Mouse (Mus musculus): ENCODE data around the gene Gtf2ird1. TPM values are rescaled to one million over a fixed set of nuclear protein-coding genes. Genes with fewer than 3 reads are reported as not detected.

Gene Gtf2ird1
- polyA plus RNA-seq, 1 experiment from 2014 or later, result 141 TPM

DNA sequence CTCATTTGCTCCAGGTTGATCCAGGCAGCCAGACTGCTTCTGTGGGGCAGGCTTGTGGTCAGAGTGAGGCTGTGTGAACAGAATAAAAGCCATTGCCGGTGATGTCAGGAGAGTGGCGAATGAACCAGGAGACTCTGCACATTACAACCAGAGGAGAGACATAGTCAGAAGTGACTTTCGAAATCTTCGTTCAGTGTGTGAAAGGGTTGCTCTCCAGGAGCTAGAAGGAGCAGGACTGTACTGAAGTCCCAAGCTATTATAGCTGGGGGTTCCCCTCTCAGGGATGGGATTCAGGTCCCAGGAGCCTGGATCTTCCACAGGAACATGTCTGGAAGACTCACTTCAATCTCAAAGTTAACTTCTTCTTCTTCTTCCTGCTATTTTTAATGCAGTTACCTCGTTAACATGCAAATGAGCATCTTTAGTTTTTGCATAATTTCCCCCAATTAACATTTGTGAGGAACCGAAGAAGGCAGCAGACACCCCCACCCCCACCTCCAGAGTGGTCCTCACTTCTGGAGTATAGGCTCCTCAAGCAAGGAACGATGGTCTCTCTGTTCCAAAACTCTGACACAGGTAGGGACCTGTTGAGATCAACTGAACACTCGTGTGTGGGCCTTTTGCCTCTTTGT lies 14.1 kb upstream of the Gtf2ird1 start:
- WGBS, result 79% methylated on average over 8 of the region's 8 CpGs
- Histone ChIP-seq H3K9ac (no peak overlapping the region), H3K36me3 (no peaks in the 10 kb centered on the region), H3K4me3 (no peak overlapping the region), H3K9me3 (peaks cover 7% of the 10 kb centered on the region; the same call in 1 of the 2 replicates), H3K27me3 (no peaks in the 10 kb centered on the region), H3K27ac (no peak overlapping the region), H3K4me1 (peaks cover 13% of the 10 kb centered on the region), H3K4me2 (replicated peaks) (no peak overlapping the region)
- no peak for ATAC-seq (ENCODE audit: low FRiP score, low read depth)

DNA sequence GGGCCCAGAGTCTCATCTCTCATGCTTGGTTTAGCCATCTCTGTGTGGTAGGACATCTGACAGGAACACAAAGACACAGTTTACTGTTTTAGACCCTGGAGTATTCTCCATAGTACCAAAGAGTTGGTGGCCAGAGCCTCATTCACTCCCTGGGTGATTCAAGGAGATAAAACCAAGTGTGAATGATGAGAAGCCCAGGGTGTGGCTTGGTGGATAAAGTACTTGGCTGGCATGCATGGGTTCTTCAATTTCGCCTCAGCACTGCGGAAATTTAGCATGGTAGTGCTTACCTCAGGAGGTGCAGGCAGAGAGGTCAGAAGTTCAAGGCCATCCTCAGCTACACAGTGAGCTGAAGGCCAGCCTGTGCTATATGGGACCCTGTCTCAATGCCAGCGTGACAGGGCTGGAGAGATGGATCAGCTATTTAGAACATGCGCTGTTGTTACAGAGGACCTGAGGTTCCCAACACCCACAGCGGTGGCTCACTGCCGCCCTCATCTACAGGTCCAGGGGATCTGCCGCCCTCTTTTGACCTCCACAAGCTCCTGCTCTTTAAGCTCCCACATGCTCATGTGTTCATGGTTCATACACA lies 13.1 kb upstream of the Gtf2ird1 start:
- H3K4me1 ChIP-seq, result peaks cover 13% of the 10 kb centered on the region
- H3K9ac ChIP-seq, result no peak overlapping the region
- no peak overlapping the region for H3K4me3 ChIP-seq
- 87% methylated on average over 7 of the region's 7 CpGs for WGBS
- no peak overlapping the region for H3K27ac ChIP-seq
- ATAC-seq (ENCODE audit: low FRiP score, low read depth), result no peak
- H3K27me3 ChIP-seq, result no peaks in the 10 kb centered on the region
- no peaks in the 10 kb centered on the region for H3K36me3 ChIP-seq
- no peak overlapping the region for H3K4me2 ChIP-seq (replicated peaks)
- no peaks in the 10 kb centered on the region for H3K9me3 ChIP-seq

DNA sequence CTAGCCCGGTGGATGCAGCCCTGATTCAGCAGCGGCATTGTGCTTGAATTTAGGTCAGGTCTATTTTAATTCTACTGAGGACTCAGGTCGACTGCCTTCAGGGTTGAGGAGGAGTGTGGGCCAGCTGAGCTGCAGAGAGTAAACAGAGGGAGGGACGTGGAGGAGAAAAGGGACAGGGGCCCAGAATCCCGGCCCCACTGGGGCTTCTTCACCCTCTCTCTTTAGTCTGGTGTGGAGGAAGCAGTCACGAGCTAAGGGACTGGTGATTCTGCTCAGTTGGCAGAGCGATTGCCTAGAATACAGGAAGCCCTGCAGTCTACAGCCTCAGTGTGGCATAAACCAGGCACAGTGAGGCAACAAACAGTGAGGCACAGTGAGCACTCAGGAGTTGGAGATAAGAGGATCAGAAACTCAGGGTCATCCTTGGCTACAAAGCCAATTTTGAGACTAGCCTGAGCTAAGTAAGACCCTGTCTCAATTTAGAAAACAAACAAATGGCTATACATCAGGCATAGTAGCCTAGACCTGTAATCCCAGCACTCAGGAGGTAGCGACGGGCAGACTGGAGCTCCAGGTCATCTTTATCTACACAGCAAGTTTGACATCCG lies 11.7 kb upstream of the Gtf2ird1 start:
- Histone ChIP-seq H3K4me3 (no peak overlapping the region), H3K9ac (no peak overlapping the region), H3K4me1 (peaks cover 13% of the 10 kb centered on the region), H3K9me3 (no peaks in the 10 kb centered on the region), H3K36me3 (no peaks in the 10 kb centered on the region), H3K27me3 (no peaks in the 10 kb centered on the region), H3K4me2 (replicated peaks) (no peak overlapping the region), H3K27ac (no peak overlapping the region)
- WGBS, result 75% methylated on average over 10 of the region's 10 CpGs
- ATAC-seq (ENCODE audit: low FRiP score, low read depth), result no peak

DNA sequence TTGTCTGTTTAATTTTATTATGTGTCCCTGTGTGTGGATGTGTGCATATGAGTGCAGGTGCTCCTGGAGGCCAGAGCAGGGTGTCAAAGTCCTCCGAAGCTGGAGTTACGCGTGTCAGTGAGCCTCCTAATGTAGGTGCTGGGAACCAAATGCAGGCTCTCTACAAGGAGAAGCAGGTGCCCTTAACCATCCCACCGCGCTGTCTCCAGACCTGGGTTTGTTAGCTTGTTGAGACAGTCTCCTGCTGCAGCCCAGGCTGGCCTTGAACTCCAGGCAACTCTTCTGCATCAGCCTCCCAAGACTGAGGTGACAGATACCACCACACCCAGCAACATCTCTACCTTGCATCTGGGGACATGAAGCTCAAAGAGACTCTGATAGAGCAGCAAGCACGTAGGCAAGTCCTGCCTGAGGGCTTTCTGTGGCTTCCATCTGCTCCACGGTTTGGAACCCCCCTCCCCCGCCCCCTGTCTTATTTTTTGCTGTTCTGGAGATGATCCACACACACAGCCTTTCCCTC lies 10.6 kb upstream of the Gtf2ird1 start:
- Histone ChIP-seq H3K4me1 (peaks cover 13% of the 10 kb centered on the region), H3K9ac (no peak overlapping the region), H3K4me2 (replicated peaks) (no peak overlapping the region), H3K27me3 (no peaks in the 10 kb centered on the region), H3K9me3 (no peaks in the 10 kb centered on the region), H3K36me3 (no peaks in the 10 kb centered on the region), H3K27ac (peak overlapping the region; percentile 33; the same call in 1 of the 2 replicates), H3K4me3 (no peak overlapping the region)
- ATAC-seq (ENCODE audit: low FRiP score, low read depth), result no peak
- WGBS, result 46% methylated on average over 8 of the region's 8 CpGs

DNA sequence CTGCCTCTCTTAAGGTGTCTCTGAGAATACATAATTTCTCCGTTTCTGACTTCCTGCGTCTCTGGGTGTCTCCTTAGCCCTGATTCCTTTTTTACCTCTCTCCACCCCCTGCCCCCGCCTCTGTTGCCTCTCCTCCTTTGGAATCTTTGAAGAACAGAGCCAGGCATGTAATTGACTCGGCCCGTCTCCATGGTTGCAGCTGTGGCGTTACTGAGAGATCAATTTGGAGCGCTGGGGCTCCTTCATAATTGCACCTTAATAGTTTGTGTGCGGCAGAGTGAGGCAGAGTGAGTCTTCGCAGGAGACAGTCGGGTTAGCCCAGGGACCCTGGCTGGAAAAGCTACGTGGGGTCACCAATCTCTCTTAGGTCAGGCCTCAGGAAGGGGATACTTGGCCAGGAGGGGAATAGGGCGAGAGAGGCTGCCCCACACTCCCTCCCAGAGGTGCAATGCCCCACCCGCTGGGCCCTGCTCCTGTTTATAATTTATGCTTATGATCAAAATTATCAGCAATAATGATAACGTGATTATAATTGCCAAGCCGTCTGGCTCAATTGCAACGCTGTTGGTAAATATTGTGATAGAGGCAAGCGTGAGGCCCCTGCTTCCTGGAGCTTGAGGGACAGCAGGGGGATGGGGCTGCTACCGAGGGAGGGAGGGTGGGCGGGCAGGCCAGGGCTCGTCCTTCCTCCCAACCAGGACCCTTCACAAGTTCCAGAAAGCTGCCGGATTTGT lies 9.9 kb upstream of the Gtf2ird1 start:
- Histone ChIP-seq H3K4me2 (replicated peaks) (peak overlapping the region; percentile 30), H3K9ac (0 out of 2 replicates have a peak overlapping the region, but pooled peaks have one; percentile 13), H3K27ac (no peak overlapping the region), H3K9me3 (no peaks in the 10 kb centered on the region), H3K4me1 (peaks cover 13% of the 10 kb centered on the region), H3K4me3 (no peak overlapping the region), H3K36me3 (no peaks in the 10 kb centered on the region), H3K27me3 (no peaks in the 10 kb centered on the region)
- WGBS, result 20% methylated on average over 21 of the region's 21 CpGs
- no peak for ATAC-seq (ENCODE audit: low FRiP score, low read depth)

DNA sequence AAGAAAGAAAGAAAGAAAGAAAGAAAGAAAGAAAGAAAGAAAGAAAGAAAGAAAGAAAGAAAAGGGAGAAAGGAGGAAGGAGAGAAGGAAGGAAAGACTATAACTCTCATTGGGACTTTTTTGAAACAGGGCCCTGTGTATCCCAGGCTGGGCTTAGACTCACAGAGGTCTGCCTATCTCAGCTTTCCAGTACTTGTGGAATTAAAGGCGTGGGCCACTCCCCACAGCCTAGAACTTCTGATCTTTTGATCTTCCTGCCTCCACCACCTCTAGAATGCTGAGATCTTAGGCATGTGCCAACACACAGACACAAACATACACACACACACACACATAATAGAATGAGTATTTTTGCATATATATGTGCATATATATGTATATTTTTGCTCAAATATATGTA lies 8.7 kb upstream of the Gtf2ird1 start:
- no peak overlapping the region for H3K4me2 ChIP-seq (replicated peaks)
- H3K4me3 ChIP-seq, result no peak overlapping the region
- no peak overlapping the region for H3K27ac ChIP-seq
- no peaks in the 10 kb centered on the region for H3K36me3 ChIP-seq
- H3K9me3 ChIP-seq, result no peaks in the 10 kb centered on the region
- peaks cover 13% of the 10 kb centered on the region for H3K4me1 ChIP-seq
- no peaks in the 10 kb centered on the region for H3K27me3 ChIP-seq
- WGBS, result 86% methylated on average over 1 of the region's 1 CpGs
- no peak overlapping the region for H3K9ac ChIP-seq
- ATAC-seq (ENCODE audit: low FRiP score, low read depth), result no peak

DNA sequence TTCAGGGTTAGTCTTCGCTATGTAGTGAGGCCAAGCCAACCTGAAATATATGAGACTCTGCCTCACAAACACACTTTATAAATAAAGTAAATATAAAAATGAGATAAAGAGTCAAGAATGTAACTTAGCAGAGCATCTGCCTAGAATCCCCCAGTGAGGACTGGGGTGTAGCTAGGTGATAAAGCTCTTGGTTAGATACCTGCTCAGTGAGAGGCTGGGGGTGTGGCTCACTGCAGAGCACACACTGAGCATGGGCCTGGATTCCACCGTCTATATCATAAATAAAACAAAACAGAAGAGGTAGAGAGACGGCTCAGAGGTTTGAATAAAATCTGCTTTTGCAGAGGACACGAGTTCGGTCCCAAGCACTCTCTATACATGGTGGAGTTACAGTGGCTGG lies 7.7 kb upstream of the Gtf2ird1 start:
- Histone ChIP-seq H3K4me3 (no peak overlapping the region), H3K27me3 (no peaks in the 10 kb centered on the region), H3K4me2 (replicated peaks) (no peak overlapping the region), H3K27ac (no peak overlapping the region), H3K9ac (no peak overlapping the region), H3K4me1 (peaks cover 13% of the 10 kb centered on the region), H3K9me3 (no peaks in the 10 kb centered on the region), H3K36me3 (no peaks in the 10 kb centered on the region)
- WGBS, result 87% methylated on average over 5 of the region's 5 CpGs
- ATAC-seq (ENCODE audit: low FRiP score, low read depth), result no peak

DNA sequence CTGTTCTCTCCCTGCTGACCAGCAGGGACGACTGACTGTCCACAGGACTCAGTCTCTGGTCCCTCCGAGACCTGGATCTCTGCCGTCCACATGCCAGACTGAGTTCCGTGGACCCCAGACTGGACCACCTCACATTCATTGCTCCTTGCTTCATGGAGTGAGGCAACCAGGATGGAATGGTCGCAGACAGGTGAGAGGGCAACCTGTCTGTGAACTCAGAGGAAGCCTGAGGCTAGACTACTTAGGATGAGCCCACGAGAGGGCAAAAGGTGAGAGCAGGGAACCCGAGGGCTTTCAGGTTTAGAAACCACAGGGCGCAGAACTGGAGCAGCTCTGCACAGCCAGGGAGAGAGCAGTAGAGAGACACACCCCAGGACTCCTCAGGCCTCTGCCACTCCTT lies 6.2 kb upstream of the Gtf2ird1 start:
- Histone ChIP-seq H3K36me3 (no peaks in the 10 kb centered on the region), H3K4me2 (replicated peaks) (no peak overlapping the region), H3K27me3 (no peaks in the 10 kb centered on the region), H3K27ac (no peak overlapping the region), H3K4me3 (no peak overlapping the region), H3K9me3 (no peaks in the 10 kb centered on the region), H3K9ac (no peak overlapping the region), H3K4me1 (peaks cover 13% of the 10 kb centered on the region)
- ATAC-seq (ENCODE audit: low FRiP score, low read depth), result no peak
- WGBS, result 80% methylated on average over 8 of the region's 8 CpGs

DNA sequence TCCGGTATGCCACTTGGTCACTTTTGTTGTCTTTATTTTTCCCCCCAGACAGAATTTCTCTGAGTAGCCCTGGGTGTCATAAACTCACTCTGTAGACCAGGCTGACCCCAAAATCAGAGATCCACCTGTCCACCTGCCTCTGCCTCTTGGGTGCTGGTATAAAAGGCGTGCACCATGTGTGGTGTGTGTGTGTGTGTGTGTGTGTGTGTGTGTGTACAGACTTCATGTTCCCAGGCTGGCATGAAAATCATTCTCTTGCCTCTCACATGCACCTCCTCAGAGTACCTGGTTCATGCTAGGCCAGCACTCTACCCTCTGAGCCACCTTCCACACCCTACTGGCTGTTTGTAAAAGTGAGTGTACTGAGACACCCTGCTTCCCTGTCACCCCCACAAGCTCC lies 5.8 kb upstream of the Gtf2ird1 start:
- Histone ChIP-seq H3K4me2 (replicated peaks) (no peak overlapping the region), H3K27me3 (no peaks in the 10 kb centered on the region), H3K4me1 (peaks cover 13% of the 10 kb centered on the region), H3K36me3 (no peaks in the 10 kb centered on the region), H3K4me3 (no peak overlapping the region), H3K9me3 (no peaks in the 10 kb centered on the region), H3K9ac (no peak overlapping the region), H3K27ac (no peak overlapping the region)
- WGBS, result 93% methylated on average over 2 of the region's 2 CpGs
- no peak for ATAC-seq (ENCODE audit: low FRiP score, low read depth)

DNA sequence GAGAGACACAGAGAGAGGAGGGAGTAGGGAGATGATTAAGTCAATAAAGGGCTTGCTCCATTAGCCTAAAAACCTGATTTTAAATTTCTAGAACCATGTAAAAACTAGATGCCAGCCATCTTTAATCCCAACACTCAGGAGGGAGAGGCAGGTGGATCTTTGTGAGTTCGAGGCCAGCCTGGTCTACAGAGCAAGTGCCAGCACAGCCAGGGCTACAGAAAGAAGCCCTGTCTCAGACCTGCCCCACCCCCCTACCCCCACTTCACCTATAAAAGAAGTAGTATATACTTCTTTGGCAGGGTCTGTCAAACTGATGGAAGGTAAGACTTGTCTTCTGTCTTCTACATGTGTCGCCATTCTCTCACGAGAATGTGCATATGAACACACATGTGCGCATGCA lies 4.0 kb upstream of the Gtf2ird1 start:
- H3K27me3 ChIP-seq, result no peaks in the 10 kb centered on the region
- no peak overlapping the region for H3K4me2 ChIP-seq (replicated peaks)
- no peak overlapping the region for H3K27ac ChIP-seq
- no peaks in the 10 kb centered on the region for H3K9me3 ChIP-seq
- H3K9ac ChIP-seq, result no peak overlapping the region
- H3K4me1 ChIP-seq, result no peaks in the 10 kb centered on the region
- no peaks in the 10 kb centered on the region for H3K36me3 ChIP-seq
- H3K4me3 ChIP-seq, result no peak overlapping the region
- no peak for ATAC-seq (ENCODE audit: low FRiP score, low read depth)
- WGBS, result 96% methylated on average over 4 of the region's 4 CpGs

DNA sequence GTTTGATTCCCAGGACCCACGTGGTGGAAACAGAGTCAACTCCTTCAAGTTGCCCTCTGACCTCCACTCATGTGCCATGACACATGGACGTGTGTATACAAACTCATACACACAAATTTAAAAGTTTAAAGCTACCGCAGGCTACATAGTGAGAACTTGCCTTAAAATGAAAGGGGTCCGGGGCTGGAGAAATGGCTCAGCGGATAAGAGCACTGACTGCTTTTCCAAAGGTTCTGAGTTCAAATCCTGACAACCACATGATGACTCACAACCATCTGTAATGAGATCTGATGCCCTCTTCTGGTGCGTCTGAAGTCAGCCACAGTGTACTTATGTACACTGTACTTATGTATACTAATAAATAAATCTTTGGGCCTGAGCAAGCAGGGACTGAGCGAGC lies 2.6 kb upstream of the Gtf2ird1 start:
- 88% methylated on average over 7 of the region's 7 CpGs for WGBS
- no peak overlapping the region for H3K27ac ChIP-seq
- H3K27me3 ChIP-seq, result no peaks in the 10 kb centered on the region

DNA sequence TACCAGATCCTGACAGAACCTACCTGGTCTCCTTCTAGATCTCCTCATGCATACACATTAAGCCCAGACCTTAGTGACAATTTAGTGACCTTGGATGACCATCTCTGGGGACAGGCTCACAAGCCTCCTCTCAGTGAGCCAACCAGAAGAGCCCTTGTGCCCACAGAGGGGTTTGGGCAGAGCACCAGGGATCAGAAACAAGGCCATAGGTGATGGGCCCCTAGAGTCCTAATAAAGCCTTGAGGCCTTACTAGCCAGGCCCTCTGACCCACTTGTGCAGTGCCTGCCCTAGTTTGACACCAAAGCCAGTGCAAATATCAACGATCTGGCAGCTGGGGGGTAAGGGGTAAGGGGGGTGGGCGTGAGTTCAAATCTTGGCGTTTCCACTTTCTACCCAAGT lies 1.9 kb upstream of the Gtf2ird1 start:
- no peak for ATAC-seq (ENCODE audit: low FRiP score, low read depth)
- no peaks in the 10 kb centered on the region for H3K27me3 ChIP-seq
- H3K4me3 ChIP-seq, result no peak overlapping the region
- H3K27ac ChIP-seq, result no peak overlapping the region
- H3K4me2 ChIP-seq (replicated peaks), result no peak overlapping the region
- WGBS, result 98% methylated on average over 3 of the region's 3 CpGs
- H3K36me3 ChIP-seq, result peaks cover under 1% of the 10 kb centered on the region; the same call in 1 of the 2 replicates
- no peak overlapping the region for H3K9ac ChIP-seq
- H3K4me1 ChIP-seq, result peaks cover 20% of the 10 kb centered on the region
- H3K9me3 ChIP-seq, result no peaks in the 10 kb centered on the region

More for the DNA sequence above, 2.6 kb upstream of the Gtf2ird1 start:
- Histone ChIP-seq H3K4me3 (no peak overlapping the region), H3K4me2 (replicated peaks) (no peak overlapping the region), H3K9ac (no peak overlapping the region), H3K36me3 (no peaks in the 10 kb centered on the region), H3K9me3 (no peaks in the 10 kb centered on the region), H3K4me1 (peaks cover 13% of the 10 kb centered on the region)
- ATAC-seq (ENCODE audit: low FRiP score, low read depth), result no peak

Measured in limb, embryonic 13.5 days (tissue).